Mouse (Mus musculus) neutrophil, adult 5-6 weeks (primary cell): ENCODE measurements around the gene 4933415A04Rik. TPM values are rescaled to one million over a fixed set of nuclear protein-coding genes. Genes with fewer than 3 reads are reported as not detected.

Experiments
- ATAC-seq: fragments of 151-379, 151-347 bp; 2 replicates; pipeline ENCODE4 v1.8.0; 2017; ENCODE audit warnings: mild to moderate bottlenecking, moderate TSS enrichment; ENCODE audit not compliant: insufficient number of reproducible peaks, poor library complexity, low FRiP score, severe bottlenecking; ENCODE audit errors: extremely low read depth
- total RNA-seq: library from RNA; stranded (forward); fragments of 200-1000 nt; gene quantifications from 2 replicates; pipeline ENCODE4 v1.2.3, GENCODE M21; 2017

4933415A04Rik gene
- total RNA-seq, 1 experiment from 2014 or later: 0.35 TPM

GRCm38 (mm10) chr11:43621769-43622168, 34.9 kb downstream of the 4933415A04Rik start:
- no peak for ATAC-seq

- ATAC-seq: no peak
Measured at GRCm38 (mm10) chr11:43624341-43624740, 37.5 kb downstream of the 4933415A04Rik start.

- ATAC-seq: no peak
Measured at GRCm38 (mm10) chr11:43626300-43626926, 39.6 kb downstream of the 4933415A04Rik start.

- no peak for ATAC-seq
Measured at GRCm38 (mm10) chr11:43626927-43627645, 40.2 kb downstream of the 4933415A04Rik start.

GRCm38 (mm10) chr11:43631645-43632044, 44.8 kb downstream of the 4933415A04Rik start:
- ATAC-seq: no peak

GRCm38 (mm10) chr11:43632566-43632965, 45.7 kb downstream of the 4933415A04Rik start:
- no peak for ATAC-seq

GRCm38 (mm10) chr11:43633165-43633564, 46.3 kb downstream of the 4933415A04Rik start:
- no peak for ATAC-seq

GRCm38 (mm10) chr11:43633658-43634401, 47.0 kb downstream of the 4933415A04Rik start:
- no peak for ATAC-seq

GRCm38 (mm10) chr11:43636761-43637160, 49.9 kb downstream of the 4933415A04Rik start:
- no peak for ATAC-seq

GRCm38 (mm10) chr11:43638486-43638885, 51.6 kb downstream of the 4933415A04Rik start:
- ATAC-seq: no peak

Other genes with a start within 250 kb of the 4933415A04Rik start
- gene Pttg1, start 160.8 kb upstream of the 4933415A04Rik start, total RNA-seq: 121 and 154 TPM in 2 replicates
- 131 and 142 TPM in 2 replicates for gene Slu7, start 153.3 kb upstream of the 4933415A04Rik start, total RNA-seq
- not detected in 2 replicates for gene C1qtnf2, start 112.8 kb upstream of the 4933415A04Rik start, total RNA-seq
- not detected in 2 replicates for gene Ccnjl, start 58.3 kb upstream of the 4933415A04Rik start, total RNA-seq
- not detected in 2 replicates for gene Fabp6, start 14.5 kb downstream of the 4933415A04Rik start, total RNA-seq
- 54.6 and 54.9 TPM in 2 replicates for gene Pwwp2a, start 95.0 kb downstream of the 4933415A04Rik start, total RNA-seq
- gene Ttc1, start 161.0 kb downstream of the 4933415A04Rik start, total RNA-seq: 32.8 and 48.5 TPM in 2 replicates